Mouse (Mus musculus) adrenal gland, postnatal 4 days (tissue): ENCODE measurements around the gene Fryl. TPM values are rescaled to one million over a fixed set of nuclear protein-coding genes. Genes with fewer than 3 reads are reported as not detected.

Source experiments
- DNase-seq, 2 experiments: peaks; one replicate each; pipeline ENCODE4 v3.0.0; 2021 to 2022; ENCODE audit warnings: low spot score in 2 of 2, mixed read lengths in 2 of 2
- total RNA-seq, 2 experiments: library from RNA; stranded (reverse); gene quantifications; 2 replicates each; pipeline ENCODE4 v1.2.3; 2021

Fryl gene
- total RNA-seq, 2 experiments from 2014 or later, result 49.7 to 55.7 TPM

DNA sequence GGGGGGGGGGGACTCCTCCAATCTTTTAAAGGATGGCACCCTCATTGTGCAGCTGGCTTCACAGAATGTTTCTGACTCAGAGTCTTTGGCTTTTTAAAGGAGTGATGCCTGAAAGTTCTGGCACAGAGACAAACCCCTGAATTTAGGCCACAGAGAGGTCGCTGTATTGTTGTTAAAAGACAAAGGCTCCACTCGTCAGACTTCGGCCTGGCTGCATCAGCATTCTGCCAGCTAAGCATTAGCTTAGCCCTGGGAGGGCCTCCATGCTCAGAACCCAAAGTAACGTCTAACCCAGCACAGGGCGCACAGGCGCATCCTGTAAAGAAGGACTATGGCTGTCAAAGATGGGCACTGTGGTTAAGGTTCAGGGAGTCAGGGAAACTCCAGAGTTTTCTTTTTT is 92.4 kb downstream of the Fryl start:
- DNase-seq, result no peak

DNA sequence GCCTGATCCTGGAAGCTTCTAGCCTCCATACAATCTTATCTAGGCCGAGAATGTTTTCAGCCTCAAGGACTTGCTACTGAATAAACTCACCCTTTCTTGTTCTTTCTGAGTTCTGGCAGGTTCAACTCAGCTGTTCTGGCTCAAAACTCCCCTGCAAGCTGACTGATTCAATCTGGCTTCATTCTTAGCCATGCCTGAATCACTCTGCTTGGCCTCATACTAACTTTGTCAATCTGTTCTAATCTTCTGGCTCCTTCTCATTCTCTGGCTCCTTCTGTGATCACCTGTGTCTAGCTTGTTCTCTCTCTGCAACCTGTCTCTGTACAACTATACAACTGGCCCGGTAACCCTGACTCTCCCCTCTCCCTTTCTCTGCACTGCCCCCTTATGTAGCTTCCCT is 93.9 kb downstream of the Fryl start:
- no peak for DNase-seq

DNA sequence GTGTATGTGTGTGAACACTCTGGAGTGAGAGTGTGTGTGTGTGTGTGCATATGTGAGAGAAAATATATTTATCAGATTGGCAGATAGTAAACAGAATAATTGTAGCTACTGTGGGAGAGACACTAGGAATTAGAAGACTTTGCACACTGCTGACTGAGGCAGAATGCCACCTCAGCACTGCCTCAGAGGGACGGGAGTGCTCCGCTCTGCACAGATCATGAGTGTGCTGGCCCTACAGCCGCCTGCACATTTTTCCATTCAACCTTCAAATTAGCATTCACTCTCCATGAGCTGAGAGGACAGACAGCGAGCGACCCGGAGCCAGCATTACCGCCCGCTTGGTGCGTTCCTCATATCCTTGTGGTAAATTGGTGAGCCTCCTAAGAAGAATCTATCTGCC is 96.0 kb downstream of the Fryl start:
- DNase-seq, result no peak

DNA sequence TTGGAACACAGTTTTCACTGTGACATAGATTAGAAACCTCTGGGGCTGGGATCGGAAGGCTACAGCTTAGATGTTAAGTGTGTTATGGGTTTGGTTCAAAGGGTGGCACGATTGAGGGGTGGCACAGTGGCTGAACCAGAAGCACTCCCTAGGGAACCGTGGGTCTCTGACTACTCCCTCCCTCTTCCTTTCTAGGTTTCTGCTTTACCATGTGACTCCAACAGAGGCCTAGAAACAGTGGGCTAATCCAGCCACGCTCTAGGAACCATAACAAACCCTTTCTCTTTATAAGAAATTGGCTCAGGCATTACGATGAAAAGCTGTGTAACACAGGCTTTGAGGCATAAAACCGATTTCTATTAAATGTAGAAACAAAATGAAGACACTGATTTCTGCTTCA is 98.9 kb downstream of the Fryl start:
- DNase-seq, result no peak

DNA sequence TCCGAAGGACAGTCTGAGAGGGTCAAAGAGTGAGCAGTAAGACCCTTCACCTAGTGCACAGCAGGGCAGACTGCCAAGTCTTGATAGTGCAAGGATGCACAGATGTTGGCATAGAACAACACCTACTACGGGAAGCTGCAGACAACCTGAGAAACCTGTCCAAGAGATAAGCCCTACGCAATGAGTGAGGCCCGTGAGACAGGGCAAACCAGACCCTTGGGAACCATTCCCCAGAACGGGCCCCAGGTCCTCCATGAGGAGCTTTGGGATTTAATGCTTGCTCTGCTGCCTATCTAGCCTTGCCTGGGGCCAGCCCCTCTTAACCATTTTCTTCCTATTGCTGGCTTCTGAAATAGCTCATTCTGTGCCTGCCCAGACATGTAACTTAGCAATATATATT is 99.4 kb downstream of the Fryl start:
- no peak for DNase-seq

DNA sequence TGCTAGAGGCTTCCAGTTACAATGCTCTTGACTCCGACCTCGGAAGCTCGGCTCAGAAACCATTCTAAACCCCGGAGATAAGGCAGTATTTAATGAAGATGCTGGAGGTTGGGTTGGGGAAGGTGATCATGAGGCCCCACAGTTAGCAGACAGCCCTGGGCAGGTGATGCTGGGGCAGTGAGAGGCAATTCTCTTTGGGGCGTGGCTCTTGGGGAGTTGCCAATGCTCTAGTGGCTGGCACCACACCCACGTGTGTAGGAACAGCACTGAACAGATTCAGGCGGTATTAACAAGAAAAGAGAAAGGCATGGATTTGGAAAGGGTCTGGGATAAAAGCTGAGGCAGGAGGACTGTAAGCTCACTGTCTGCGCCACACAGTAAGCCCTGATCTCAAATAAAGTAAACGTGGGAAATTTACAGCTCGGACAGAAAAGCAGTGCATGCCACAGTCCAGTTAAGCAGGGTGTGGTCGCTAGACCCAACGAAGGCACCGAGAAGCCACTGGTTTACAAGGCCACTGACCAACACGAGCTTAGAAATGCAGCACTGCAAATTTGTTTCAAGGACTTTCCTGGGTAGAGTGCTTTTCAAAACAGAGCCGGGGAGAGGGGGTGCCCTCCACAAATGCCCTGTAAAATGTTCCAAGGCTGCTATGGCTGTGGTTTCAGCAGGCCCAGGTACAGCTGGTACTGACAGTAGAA is 100.0 kb downstream of the Fryl start:
- DNase-seq, result no peak

DNA sequence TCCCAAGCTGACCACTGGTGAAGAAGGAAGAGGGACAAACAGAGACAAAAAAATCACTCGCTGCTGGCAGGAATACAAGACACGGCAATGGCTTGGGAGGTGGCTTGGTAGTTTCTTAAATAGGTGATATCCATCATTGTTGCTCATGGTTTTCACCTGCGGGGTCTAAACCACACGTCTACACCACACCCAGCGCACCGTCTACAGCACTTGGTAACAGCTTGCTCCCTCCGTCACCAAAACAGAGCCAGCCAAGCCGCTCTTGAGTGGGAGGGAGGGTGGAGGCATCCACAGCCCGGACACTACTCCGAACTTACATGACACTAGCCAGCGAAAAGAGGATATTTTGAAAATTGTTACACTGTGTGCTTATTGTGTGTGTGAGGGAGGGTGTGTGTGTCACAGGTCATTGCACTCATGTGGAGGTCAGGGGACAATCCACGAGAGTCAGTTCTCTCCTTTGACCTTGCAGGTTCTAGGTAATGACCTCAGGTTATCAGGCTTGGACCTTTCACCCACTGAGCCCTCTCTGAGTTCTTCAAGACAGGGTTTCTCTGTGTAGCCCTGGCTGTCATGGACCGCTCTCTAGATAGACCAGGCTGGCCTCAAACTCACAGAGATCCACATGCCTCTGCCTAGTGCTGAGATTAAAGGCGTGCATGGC is 102.5 kb downstream of the Fryl start:
- no peak for DNase-seq

DNA sequence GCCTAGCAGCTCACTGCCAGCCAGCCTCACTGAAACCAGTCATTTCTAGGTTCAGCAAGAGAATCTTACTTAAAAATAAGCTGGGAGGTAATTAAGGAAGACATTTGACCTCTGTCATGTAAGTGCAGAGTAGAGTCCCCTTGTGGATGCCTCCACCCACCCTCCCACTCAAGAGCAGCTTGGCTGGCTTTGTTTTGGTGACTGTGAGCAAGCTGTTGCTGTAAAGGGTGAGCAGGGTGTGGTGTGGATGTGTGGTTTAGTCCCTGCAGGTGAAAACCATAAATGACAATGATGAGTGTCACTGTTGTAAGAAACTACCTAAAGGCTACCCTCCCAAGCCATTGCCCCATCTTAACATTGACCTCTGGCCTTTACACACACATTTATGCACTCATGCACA is 104.2 kb downstream of the Fryl start:
- no peak for DNase-seq

DNA sequence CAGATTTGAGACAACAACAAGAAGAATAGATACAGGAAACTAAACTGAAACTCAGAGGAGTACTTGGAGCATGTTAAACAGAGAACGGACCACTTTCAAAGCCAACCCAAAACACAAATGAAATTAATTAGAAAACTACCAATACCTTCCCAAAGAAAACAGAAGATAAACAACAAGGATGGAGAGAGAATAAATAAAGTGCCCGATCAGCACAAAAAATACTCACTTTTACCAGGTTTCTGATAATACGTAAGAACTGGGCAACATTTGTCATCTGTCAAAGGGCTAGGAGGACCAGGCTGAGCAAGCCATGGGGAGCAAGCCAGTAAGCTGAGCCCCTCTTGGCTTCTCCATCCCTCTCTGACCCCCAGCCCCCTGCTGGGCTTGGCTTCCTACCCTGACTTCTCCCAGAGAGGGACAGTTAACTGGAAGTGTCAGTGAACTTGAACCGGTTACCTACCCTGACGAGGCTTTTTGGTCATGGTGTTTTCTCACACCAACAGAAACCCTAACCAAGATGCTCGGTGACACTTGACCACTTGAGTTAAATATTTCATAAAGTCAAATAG is 105.5 kb downstream of the Fryl start:
- no peak for DNase-seq

DNA sequence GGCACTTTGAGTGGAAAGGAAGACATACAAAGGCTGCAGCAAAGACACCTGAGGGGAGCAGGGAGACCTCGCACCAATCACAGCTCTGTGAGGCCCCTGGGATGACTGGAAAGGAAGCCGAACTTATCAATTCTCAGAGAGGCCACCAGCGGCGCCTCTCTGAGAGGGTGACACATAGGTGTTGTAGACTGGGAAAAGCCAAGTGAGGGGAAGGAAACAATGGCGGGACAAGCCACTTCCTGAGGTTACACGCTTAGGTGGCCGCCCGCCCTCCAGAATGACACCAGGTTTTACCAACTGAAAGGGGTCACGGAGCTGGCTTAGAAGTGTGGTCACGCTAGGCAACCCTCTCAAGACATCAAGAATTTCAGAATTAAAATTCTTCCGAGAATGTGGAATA is 111.4 kb downstream of the Fryl start:
- DNase-seq, result no peak

DNA sequence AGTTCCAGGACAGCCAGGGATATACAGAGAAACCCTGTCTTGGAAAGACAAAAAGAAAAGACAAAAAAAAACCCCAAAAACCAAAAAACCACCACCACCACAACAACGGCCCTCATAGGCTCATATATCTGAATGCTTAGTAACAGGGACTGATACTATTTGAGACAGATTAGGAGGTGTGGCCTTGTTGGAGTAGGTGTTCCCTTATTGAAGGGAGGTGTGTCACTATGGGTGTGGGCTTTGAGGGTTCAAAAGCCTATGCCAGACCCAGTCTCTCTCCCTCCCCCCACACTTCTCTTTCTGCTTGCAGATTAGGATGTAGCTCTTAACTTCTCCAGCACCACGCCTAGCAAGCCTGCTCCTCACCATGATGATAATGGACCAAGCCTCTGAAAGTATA is 114.7 kb downstream of the Fryl start:
- DNase-seq, result no peak

DNA sequence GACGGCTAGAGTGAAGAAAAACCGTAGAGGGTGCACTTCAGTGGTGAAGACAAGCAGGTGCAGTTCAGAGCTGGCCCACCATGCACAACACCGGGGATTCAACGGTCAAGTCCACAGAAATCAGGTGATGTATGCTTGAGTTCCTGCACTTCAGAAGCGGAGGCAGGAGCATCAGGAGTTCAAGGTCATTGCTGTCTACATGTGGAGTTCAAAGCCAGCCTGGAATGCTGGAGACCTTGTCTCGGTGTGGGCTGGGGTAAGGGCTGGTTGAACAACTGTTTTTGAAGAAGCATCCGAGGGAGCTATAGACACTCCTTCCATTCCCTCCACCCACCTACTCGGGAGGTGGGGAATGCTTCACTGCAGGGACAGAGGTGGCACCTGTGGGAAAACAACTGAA is 115.3 kb downstream of the Fryl start:
- no peak for DNase-seq

DNA sequence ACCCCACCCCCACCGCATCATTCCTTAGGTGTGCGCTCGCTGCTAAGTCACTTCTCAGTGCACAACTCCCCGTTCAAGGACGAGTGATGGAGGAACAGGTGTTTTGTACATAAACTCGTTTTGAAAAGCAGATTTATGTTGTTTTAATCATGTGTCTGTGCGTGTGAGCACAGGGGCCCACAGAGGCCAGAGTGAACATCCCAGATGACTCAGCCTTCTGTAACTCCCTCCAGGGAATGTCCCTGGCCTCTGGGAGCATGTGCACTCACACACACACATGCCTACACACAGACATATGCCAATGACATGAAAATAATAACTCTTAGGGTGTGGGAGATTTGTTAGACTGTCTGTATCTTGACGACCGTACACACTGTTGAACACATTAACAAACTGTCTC is 118.9 kb downstream of the Fryl start:
- no peak for DNase-seq

DNA sequence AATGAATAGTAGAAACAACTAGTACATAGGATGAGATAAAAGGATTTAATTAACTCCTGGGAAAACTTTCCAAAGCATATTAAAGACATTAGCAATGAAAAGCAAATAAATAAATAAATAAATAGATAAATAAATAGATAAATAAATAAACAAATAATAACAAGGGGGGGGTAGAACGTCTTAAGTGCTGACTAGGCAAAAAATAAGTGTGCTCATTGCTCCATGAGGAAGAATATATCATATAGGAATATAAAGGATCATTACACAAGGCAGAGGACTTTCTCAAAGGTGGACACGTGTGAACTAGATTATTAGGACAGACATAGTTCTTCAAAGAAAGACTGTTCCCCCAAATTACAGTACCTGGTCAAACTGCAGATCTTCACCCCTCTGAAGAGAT is 120.5 kb downstream of the Fryl start:
- DNase-seq, result no peak

DNA sequence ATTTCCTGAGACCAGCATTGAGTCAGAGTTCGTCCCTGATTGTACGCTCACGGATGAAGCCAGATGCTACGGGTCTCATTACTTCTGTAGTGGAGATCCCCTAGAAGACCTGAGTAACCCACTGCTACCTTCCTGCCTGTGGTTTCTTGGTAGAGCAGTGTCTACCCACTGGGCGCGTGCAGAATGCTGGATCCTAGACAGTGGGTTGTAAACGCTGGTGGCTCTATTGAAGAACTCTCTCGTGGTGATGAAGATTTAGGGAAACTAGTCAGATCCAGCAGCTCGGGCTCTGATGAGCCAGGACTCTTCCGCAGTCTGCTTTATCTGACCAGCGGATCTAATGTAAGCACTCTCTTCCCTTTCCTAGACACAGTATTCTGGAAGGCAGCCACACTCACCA is 121.3 kb downstream of the Fryl start:
- DNase-seq, result no peak

DNA sequence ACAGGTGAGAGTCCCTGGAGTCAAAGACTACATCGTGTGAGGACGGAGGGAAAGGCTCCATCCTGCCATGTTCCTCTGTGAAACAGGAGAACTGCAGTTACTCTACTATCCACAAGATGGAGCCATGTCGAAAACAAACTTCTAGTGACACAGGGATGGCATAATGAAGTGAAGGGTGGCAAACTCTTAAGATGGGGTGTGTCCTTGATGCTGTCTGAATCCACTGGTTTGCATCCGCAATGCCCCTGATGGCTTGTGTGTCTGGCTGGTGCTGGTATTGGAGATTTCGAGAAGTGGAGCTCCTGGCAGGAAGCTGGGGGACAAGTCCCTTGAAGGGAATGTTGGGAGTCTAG is 122.6 kb downstream of the Fryl start:
- no peak for DNase-seq

DNA sequence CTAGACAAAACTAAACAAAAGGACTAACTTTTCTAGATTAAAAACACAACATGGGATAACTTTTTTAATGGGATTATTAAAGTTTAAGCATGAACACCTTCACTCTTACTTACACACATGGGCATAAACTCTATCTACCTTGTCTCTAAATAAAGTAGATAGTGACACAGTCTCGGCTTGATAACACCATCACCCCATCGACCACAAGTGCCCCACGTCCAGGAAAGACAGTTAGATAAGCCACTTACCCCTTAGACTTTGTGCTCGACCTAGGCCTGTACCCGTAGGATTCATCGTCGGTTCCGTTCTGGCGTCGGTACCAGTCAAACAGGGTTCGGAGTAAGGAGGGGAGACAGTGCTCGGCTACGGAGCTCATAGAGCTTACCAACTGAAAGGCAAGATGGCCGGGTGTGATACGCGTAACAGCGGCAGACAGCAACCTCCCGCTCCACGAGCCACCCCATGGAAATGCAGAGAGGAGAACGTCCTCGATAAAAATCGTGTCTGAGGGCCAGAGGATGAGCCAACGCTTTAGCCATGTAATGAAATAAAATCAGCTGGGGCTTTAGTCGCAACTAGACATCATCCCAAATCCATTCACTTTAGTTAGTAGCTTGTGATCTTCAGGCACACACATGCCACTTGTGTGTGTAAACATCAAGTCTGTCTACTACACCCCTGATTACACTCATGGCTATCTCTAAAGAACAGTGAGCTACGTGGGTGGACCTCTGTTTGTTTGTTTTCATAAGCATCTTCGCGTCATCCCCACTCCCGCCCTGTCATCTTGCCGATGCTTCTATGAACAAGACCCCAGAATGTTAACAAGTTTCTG is 123.2 kb downstream of the Fryl start:
- no peak for DNase-seq

DNA sequence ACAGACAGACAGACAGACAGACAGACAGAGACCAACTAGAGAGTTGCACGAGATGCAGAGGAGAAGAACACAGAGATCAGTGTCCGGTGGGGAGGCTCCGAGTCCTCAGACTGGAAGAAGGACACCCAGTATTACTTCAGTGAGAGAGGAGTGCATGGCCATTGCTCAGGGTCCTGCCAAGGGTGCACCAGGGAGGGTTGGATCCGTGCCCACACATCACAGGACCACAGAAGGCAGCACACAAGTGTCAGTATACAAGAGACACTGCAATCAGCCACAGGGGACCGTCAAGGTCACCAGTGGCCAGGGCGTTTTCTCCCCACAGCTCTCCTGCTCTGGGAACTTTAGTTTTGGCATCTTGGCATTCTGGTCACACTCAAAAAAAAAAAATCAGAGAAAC is 125.4 kb downstream of the Fryl start:
- no peak for DNase-seq

DNA sequence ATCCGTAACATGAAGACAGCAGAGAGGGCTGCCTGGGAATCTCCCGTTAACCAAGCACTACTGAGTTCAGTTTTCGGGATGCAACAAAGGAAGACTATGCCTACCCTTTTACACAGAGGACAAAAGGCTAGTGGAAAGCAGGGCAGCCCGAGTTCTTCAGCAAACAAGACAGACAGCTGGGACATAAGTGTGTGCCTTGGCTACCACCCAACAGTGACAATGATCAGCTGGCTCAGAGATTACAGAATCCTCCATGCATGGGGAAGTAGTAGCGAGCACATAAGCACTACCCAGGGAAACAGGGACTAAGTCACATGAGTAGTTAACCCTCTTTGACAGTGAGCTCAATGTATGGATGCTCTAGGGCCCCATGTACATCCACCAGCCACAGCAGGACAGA is 126.5 kb downstream of the Fryl start:
- DNase-seq, result no peak

DNA sequence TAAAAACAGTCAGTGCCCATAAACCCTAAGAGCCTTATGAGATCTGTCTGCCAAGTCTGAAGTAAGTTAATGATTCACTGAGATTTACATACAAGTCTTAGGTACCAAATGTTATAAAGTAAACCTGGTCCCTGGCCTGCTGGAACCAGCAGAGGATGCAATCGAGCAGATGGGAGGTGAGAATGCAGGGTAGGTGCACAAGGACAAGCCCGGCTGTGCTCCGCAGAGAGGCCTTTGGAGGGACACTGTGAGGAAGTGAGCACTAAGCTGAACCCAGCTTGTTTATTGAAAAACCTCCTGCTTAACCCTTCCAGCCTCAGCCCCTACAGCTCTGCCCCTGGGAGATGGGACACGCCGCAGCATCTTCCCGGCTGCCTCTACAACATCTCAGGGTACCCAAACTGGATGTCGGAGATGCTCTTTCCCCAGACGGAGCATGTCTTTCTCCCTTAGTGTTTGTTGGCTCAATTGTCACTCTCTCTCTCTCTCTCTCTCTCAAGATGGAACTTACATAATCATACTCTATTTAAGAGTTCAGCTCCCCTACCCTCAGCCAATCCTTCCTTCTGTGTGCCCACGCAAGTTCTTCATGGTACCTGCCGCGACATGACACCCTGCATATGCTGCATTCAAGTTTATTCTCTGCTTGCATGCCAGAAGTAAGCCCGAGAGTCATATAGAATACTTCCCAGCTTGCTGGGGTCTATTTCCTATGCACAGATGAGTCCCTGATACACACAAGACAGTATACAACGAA is 136.3 kb downstream of the Fryl start:
- no peak for DNase-seq

DNA sequence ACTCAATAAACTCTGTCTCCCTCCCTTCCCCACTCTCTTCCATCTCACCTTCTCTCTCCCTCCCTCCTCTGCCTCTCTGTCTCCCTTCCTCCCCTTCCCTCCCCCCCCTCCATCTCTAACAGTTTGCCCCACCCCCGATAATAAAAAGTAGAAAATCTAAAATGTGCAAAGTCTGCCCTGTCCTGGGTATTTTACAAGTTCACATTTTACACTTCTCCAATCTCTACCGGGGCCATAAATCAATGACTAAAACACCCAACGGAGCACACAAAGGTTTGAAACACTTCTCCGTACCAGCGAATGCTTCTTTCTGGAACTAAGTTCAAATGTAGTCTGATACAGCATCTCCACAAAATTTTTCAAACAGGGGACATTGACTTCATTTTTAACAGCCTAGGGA is 136.9 kb downstream of the Fryl start:
- DNase-seq, result no peak
